Mouse (Mus musculus) thymus, postnatal 0 days (tissue): ENCODE results near the gene Erp27. TPM values are rescaled to one million over a fixed set of nuclear protein-coding genes. Genes with fewer than 3 reads are reported as not detected.

Experiments used
- DNase-seq: peaks from one replicate; pipeline ENCODE4 v3.0.0-alpha.2; 2015; ENCODE audit warnings: low spot score
- polyA plus RNA-seq: library from polyadenylated mRNA; unstranded; fragments of >200 nt; fragmentation: Nextera tagmentation; extraction: Ambion mirVana; gene quantifications from 2 replicates; pipeline ENCODE4 v1.2.1, GENCODE M21; 2015

Erp27 gene
- polyA plus RNA-seq, 1 experiment from 2014 or later, result 1.1 TPM

DNA sequence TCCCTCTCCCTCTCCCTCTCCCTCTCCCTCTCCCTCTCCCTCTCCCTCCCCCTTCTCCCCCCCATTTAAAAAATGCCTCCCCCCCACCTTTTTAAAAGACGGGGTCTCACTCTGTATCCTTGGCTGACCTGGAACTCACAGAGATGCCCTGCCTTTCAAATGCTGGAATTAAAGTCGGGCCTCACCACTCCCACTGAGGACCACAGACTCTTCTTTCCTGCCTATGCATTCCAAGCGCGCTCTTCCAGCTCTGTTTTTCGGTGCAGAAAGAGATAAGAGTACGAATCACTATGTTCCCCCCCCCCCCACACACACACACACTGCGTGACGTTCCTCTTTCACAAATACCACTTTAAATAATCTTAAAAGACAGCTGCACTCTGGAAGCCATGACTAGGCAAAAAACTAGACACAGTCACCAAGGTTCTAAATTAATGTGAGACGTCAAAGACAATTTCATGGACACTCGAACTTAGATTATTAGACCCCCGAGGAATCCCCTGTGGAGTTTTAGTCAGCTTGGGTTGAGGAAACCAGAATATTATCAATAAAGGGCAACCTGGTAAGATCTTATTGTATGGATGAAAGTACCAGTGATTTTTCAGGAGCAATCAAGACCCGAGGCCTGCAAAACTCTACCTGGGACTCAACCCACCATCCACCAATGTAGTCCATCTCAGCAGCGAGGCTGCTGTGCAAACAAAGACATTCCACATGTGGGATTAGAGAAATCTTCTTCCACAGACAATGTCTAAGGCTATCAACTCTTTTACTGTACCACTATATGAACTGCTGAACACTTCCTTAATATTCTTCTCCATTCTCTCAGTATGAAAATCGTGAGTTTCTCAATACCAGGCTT lies 17.6 kb upstream of the Erp27 start:
- DNase-seq, result peak; percentile 69

DNA sequence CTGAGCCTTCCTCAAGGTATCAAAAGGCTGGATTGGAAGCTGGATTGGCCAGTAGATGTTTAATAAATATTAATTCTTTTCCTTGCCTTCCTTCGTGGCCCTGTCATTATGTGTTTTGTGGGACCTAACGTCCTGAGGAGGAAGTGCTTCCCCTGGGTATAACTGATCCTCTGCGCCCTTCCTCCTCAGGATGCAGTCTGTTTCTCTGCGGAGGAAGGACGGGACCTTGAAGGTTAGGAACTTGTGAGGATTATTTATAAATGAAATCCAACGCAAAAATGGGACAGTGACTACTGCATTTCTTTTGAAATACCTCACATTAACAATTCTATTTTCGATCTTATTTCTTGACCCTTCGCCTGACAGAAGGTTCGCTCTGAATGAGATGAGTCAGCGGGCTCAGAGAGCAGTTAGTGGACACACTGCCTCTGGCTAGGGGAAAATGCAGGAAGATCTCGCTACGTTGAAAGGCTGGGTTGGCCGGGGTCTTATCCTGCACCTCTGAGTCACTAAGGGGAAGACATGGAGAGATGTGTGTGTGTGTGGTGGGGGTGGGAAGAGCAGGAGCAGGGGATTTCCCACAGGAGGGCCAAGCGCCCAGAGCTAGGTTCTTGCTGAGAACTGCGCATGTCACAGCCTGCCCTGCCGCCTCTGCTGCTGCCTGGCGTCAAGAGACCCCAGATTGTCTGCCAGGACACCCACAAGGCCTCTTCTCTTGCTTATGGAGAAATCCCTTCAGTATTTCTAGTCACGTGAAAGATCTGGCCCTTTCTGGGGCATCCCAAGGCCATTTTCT lies 16.5 kb upstream of the Erp27 start:
- peak; percentile 38 for DNase-seq

DNA sequence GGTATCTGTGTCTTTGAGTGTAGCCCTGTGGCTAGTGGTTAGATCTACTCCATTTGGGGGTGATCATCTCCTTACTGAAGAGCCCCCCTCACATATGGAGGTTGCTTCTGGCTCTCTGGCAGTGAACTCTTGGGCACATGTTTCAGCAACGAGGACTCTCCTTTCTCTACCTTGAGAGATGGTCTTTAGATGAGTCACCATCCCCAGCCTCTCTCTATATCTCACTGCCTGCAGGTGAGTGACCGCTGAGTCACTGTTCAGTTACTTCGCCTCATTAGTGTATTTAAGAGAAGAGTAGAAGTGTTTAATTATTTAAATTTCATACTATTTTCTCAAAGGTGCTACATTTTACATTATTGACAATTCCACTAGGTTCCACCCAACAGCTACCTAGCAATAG lies 15.1 kb upstream of the Erp27 start:
- DNase-seq, result no peak

DNA sequence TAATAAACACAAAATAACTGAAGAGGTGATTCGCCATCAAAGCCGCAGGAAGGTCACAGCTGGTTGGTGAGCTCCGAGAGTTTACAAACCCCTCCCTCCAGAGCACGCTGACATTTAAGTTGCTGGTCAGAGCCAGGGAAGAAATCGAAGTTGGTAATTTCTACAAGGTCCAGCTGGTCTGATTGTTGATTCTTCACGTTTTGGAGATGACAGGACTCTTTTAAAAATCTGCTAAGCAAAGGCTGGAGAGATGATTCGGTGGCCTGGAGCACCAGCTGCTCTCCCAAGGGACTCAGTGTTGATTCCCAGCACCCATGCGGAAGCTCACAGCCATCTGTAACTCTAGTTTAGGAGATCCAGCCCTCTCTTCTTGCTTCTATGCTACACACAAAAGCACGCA lies 14.4 kb upstream of the Erp27 start:
- no peak for DNase-seq

DNA sequence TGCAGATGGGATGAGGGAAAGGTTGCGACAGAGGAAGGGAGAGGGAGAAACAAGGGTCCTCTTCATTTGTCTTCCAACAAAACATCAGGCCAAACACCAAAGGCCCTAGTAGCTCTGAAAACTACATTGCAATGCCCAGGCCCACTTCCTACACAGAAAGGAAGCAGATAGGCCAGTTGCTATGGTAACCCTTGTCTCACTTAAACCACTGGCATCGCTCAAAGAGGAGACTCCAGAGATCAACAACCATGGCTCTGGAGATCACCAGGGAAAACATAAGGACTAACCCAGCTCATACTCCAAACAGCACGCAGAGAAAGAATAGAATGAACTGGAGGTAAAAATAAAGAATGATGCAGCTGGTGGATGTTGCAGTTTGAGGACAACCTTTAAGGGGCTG lies 13.3 kb upstream of the Erp27 start:
- peak; percentile 58 for DNase-seq

DNA sequence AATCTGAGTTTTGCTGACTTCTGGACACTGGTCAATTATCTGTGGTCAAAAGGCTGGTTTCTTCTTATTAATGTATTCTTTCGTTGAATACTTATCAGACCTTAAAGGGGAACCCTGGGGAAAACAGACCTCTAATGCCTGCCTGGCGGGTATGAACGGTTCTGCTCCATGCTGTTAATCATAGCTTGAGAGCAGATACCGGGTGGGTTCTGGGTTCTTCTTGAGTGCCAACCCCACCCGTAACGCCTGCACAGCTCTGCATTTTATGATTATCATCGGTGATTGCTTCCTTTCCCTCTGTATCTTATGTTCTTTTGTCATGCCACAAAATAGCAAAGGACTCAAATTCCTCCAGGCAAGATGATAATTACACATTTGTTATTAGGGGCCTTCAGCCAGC lies 12.1 kb upstream of the Erp27 start:
- DNase-seq, result no peak

DNA sequence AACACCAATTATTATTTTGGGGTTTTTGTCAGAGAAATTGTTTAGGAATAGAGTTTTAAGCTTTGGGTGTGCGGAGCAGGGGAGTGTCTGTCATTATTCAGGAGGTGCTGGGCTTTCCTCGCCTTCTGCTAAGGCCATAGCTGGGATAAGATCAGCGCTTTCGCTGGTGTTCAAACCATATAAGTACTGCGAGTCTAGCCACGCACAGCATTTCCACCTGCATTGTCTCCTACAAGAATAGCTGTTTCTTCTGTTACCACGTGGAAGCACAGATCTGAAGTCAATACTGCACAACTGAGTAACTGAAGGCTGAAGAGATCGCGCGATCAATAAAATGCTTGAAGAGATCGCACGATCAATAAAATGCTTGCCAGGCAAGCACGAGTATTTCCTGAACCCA lies 9.3 kb upstream of the Erp27 start:
- peak; percentile 29 for DNase-seq

DNA sequence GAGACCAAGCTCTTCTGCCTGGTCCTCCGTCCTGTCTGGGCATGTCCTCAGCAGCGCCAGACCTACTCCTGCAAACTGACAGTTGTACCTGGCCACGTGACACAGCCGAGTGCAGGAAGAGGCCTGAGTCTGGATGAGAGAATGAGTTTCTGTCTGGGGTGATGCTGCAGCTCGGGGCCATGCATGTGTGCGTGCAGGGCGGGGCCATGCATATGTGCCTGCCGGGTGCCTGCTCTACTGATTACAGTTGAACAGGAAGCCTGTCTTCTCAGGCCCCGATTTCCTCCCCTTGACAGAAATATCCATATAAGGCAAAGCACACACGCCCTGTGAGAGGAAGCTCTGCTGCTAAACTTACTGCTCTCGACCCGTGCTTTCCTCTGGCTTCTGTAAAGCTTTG lies 8.7 kb upstream of the Erp27 start:
- peak; percentile 92 for DNase-seq

DNA sequence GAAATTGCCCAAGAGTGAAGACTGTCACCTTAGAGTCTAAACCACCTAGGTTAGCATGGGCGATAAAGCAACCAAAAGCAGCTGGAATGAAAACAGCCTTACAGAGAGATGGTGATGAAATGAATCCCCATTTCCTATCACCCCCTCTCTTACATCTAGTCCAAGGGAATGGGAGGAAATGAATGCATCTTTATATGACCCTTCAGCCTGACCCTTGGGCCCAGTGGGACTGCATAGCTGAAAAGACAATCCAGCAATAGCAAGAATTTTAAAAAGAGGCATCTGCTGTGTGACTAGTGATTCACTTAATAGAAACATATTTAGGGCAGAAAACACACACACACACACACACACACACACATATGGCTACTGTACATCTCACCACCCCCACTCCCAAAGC lies 5.6 kb upstream of the Erp27 start:
- no peak for DNase-seq

DNA sequence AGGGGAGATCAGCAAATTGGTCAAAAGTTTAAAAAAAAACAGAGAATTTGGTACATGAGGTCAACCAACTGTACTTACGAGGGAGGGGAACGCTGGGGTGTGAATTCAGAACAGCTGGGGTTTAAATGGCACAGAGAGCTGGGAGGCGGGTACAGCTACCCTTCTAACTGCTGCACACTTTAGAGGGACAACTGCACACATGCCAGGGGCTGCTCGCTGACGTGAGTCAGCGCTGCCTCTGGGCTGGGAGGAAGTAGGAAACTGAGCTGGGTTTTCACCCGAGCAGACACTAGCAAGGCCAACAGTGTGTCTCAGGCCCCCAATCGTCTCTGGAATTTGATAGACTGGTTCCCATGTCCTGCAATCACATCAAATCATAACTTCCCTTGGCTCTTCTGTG lies 3.1 kb upstream of the Erp27 start:
- no peak for DNase-seq

DNA sequence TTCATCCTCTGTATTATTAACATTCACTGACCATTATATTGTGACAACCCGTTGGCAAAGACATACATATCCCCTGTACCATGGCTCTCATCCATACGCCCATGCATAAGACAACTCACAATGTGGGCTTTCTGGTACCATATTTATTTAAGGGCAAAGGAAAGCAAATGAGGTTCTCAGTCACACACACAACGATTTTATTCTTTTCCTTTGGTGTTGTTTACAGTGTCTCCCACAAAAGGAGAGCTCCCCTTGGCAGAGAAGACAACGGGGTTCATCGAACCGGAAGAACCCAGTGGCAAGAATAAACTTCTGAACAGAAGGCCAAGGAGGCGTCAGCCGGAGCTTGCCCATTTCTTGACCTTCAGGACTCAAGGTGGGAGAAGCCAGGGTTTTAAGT lies 1.6 kb upstream of the Erp27 start, which contains the start of gene Pde6h:
Pde6h (plus strand) TSS at position 301 of the 400 bp plus-strand sequence.
- DNase-seq, result no peak

DNA sequence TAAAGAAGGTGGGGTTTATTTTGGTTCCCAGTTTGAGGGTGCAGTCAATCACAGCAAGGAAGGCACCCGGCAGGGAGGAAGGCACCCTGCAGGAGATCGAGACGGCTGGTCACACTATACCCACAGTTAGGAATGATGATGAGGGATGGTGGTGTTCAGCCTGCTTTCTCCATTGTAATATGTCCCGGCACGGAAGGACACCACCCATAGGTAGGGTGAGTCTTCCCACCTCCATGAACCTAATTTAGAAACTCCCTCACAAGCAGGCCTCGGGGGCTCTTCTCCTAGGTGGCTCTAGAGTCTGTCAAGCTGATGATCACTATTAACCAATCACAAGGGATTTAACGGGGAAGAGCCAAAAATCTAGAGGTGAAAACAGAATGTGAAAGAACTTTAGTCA lies 891 bp upstream of the Erp27 start:
- DNase-seq, result no peak

DNA sequence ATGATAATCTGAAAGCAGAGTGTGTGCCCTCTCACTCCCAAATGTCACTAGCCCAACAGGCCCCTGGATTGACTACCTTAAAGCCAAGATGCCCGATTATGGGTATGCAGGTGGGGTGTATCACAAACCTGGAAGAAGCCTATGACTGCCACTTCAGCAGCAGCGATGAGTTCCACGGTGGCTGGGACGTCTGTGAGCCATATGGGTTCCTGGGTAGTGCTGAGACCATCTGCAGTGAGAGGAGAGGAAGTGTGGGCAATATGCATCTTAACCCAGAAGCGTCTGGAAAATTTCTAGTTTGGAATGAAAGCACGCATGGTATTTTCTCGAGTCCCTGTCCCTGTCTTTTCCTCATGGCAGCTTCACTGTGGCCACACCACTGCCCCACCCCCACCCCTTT lies 379 bp downstream of the Erp27 start:
- no peak for DNase-seq

DNA sequence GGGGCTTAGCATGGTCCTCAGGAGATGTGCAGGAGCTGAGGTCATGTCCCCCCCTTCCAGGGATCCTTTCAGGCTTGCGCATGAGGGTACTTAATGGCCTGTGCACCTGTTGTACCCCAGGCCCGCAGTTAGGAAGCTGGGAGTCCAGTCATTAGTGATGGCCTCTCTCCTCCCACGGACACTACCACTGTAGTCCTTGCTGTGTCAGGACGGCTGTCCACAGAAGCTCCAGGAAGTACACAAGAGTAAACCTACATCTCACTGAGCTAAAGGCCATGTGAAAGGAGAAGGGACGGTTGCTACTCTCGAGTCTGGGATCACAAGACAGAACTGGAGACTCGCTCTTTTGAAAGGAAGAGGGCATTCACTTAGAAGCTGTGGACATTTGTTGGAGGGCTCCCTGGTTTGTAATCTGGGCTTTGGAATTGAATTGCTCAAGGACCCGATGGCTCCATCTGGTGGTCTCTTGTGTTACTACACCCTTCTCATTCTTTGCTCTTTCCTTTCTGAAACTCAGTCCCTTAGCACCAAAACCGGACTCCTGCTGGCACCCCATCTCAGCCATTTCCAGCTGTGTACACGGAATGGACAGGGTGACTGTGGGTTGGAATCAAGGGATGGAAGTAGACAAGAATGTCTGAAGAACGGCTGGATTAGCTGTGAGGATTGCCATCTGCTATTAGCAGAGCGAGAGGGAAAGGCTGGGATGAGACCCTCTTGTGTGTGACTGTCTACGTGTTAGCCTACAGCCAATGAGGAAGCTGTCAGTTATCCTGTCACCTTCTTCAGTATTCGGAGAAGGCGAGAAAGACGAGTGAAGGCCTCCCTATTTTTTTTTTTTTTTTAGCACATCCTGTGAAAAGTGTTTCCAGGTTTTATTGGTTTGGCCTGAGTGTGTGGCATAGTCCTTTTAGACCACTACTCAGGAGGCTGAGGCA lies 1.4 kb downstream of the Erp27 start:
- DNase-seq, result peak; percentile 78

DNA sequence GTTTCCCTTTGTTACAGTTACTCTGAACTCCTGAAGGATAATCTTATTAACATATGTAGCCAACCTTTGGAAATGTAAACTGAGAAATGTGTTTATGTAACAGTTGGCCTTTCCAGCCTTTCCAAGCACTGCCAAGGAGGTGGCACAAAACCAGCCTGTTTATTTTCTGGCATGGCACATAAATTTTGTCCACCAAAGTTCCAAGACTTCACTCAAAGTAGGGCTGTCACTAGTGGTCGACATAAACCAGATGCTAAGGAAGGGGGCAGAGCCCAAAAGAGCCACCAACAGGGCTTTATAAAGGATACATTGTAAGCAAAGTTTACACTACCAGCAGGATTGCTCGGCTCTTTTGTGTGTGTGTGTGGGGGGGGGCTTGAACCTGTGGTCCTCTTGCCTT lies 4.1 kb downstream of the Erp27 start:
- DNase-seq, result no peak

DNA sequence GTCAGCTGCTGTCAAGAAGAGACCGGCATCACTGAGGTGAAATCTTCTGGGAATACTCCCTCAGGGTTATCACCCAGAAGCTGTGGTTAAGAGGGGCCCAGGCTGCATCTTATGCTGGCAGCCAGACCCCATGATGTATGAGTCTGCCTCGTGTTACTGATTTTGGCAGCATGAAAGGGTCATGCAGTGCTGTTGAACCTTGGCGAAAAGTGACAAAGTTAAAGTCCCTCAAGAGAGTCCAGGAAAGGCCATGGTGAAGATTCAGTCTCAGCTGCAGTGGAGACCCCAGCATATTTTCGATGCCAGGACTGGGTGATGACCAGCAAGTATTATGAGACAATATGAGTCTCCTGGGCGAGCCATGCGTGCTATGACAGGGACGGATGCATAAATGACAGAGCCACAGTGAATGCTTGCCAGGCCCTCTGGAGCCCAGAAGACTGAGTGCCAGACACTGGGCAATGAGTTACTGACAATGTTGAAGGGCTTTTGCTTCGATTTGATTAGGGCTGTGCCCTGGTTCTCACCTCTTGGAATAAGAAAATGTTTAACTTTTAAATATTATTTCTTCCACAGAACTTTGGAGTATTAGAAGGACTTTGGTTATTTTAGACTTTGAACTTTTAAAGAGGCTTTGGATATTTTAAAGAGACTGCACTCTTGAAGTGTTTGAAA lies 6.1 kb downstream of the Erp27 start:
- no peak for DNase-seq

DNA sequence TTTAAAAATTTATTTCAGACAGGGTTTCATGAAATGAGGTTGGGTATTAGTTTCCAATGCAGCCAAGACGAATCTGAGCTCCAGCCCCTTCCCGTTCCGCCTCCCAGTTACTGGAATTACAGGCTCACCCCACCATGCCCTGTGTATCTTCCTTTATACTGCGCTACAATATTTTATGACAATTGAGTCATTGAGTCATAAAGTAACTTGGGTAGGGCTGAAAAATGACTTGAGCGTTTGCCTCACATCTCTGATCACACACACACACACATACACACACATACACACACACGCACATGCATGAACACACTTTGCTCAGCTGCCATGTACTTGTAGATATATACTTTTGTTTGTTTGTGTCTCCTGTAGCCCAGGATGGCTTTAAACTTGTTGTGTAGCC lies 7.7 kb downstream of the Erp27 start:
- DNase-seq, result no peak

DNA sequence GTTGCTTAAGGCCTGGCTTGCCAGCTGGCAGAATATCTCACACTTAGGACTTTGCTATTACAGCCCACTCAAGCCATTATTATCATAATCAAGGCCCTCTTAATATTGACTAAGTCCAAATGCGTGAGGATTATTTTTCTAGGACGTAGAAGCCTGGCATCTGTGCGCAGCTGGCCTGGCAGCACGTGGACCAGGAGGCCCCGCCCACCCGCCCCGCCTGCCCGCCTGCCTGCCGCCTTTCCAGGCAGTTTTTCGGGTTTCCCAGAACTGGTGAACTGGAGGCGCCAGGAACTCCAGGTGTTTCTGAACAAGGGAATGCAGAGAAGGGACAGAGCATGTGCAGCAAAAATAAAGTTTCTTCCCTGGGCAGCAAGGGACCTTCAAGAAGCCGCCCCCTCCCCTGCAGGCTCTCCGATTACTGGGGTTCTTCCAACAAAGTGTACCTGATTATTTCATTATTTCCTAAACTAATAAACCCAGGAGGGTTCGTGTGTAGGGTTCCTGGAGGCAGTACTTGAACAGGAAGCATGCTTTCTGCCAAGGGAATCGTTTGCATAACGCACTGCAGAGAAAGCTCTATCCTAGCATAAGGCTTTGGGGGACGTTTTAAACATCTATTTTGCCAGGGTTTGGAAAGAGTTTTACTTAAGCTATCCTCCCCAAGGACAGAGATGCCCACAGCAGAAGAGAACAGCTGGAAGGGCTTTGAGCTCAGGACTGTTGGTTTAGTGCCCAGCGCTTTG lies 8.4 kb downstream of the Erp27 start:
- no peak for DNase-seq

DNA sequence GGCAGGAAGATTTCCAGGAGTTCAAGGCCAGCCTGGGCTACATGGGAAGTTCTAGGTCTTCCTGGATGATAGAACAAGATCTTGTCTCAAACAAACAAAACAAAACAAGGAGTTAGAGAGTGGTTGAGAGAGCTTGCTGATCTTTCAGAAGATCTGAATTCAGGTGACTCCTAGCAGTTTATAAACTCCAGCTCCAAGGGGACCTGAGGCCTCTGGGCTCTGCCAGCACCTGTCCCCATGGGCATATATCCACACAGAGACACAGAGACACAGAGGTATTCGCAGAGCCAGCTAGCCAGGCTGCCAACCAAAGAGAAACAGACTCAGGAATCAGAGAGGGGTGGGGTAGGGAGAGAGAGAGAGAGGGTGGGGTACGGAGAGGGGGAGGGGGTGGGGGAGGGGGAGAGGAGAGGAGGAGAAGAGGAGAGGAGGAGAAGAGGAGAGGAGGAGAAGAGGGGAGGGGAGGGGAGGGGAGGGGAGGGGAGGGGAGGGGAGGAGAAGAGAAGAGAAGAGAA lies 9.2 kb downstream of the Erp27 start:
- DNase-seq, result no peak
